Mouse (Mus musculus) hindbrain, embryonic 10.5 days (tissue): ENCODE measurements around the gene H6pd. TPM values are rescaled to one million over a fixed set of nuclear protein-coding genes. Genes with fewer than 3 reads are reported as not detected.

Source experiments
- DNase-seq: peaks from one replicate; pipeline ENCODE4 v3.0.0-alpha.2; 2017; ENCODE audit warnings: low spot score
- H3K27ac ChIP-seq: fragments of 300-500 bp; sonication (generic); 2 replicates; pipeline ENCODE4 v1.5.1; 2016; ENCODE audit warnings: mild to moderate bottlenecking, moderate library complexity
- H3K27me3 ChIP-seq: fragments of 300-500 bp; sonication (generic); 2 replicates; pipeline ENCODE4 v1.6.1; 2016; ENCODE audit warnings: mild to moderate bottlenecking; ENCODE audit not compliant: poor library complexity, insufficient read depth, severe bottlenecking
- H3K36me3 ChIP-seq: fragments of 300-500 bp; sonication (generic); 2 replicates; pipeline ENCODE4 v1.6.1; 2016; ENCODE audit warnings: mild to moderate bottlenecking, moderate library complexity
- H3K4me1 ChIP-seq: fragments of 300-500 bp; sonication (generic); replicated peaks from 2 replicates; pipeline ENCODE4 v1.6.1; 2016; ENCODE audit warnings: mild to moderate bottlenecking
- H3K4me3 ChIP-seq: fragments of 300-500 bp; sonication (generic); 2 replicates; pipeline ENCODE4 v1.5.1; 2016; ENCODE audit warnings: mild to moderate bottlenecking, moderate library complexity
- H3K9me3 ChIP-seq: fragments of 300-500 bp; sonication (generic); 2 replicates; pipeline ENCODE4 v1.6.1; 2016; ENCODE audit warnings: mild to moderate bottlenecking, moderate library complexity
- WGBS: fragments of 180-500 bp; shearing (Covaris S2); methylation state at CpG from one replicate; pipeline ENCODE4 v1.1.7; 2016; 5-methylcytosine and 5-hydroxymethylcytosine counted together
- polyA plus RNA-seq: library from polyadenylated mRNA; unstranded; fragments of >200 nt; fragmentation: Nextera tagmentation; extraction: Ambion mirVana; gene quantifications from 2 replicates; pipeline ENCODE4 v1.2.1, GENCODE M21; 2016

H6pd gene
- polyA plus RNA-seq, 1 experiment from 2014 or later, result 5.6 TPM

- Histone ChIP-seq H3K27me3 (peaks cover 2% of the 10 kb centered on the region; the same call in 1 of the 2 replicates), H3K9me3 (no peaks in the 10 kb centered on the region), H3K27ac (no peak overlapping the region), H3K4me3 (no peak overlapping the region), H3K36me3 (no peaks in the 10 kb centered on the region), H3K4me1 (peaks cover 48% of the 10 kb centered on the region)
- 75% methylated on average over 7 of the region's 7 CpGs for WGBS
- no peak for DNase-seq
Measured at GRCm38 (mm10) chr4:150003021-150003580, 5.7 kb downstream of the H6pd start.

GRCm38 (mm10) chr4:150002021-150002528, 6.7 kb downstream of the H6pd start:
- no peaks in the 10 kb centered on the region for H3K9me3 ChIP-seq
- peaks cover 2% of the 10 kb centered on the region; the same call in 1 of the 2 replicates for H3K27me3 ChIP-seq
- 0 out of 2 replicates have a peak overlapping the region, but pooled peaks have one; percentile 35 for H3K27ac ChIP-seq
- no peak for DNase-seq
- H3K4me1 ChIP-seq, result peaks cover 48% of the 10 kb centered on the region
- H3K36me3 ChIP-seq, result no peaks in the 10 kb centered on the region
- no peak overlapping the region for H3K4me3 ChIP-seq
- 71% methylated on average over 12 of the region's 12 CpGs for WGBS

- no peak overlapping the region for H3K27ac ChIP-seq
- no peak overlapping the region for H3K4me3 ChIP-seq
- DNase-seq, result no peak
- no peaks in the 10 kb centered on the region for H3K36me3 ChIP-seq
- H3K4me1 ChIP-seq, result peaks cover 42% of the 10 kb centered on the region
- WGBS, result 75% methylated on average over 10 of the region's 10 CpGs
- peaks cover 2% of the 10 kb centered on the region; the same call in 1 of the 2 replicates for H3K27me3 ChIP-seq
- H3K9me3 ChIP-seq, result no peaks in the 10 kb centered on the region
Measured at GRCm38 (mm10) chr4:150001221-150001860, 7.5 kb downstream of the H6pd start.

GRCm38 (mm10) chr4:149999931-150000555, 8.8 kb downstream of the H6pd start:
- 89% methylated on average over 15 of the region's 15 CpGs for WGBS
- Histone ChIP-seq H3K4me1 (peaks cover 40% of the 10 kb centered on the region), H3K9me3 (no peaks in the 10 kb centered on the region), H3K27me3 (peaks cover 2% of the 10 kb centered on the region; the same call in 1 of the 2 replicates), H3K36me3 (no peaks in the 10 kb centered on the region), H3K27ac (0 out of 2 replicates have a peak overlapping the region, but pooled peaks have one; percentile 35), H3K4me3 (no peak overlapping the region)
- no peak for DNase-seq

GRCm38 (mm10) chr4:149999510-149999900, 9.3 kb downstream of the H6pd start:
- Histone ChIP-seq H3K4me1 (peaks cover 40% of the 10 kb centered on the region), H3K27ac (0 out of 2 replicates have a peak overlapping the region, but pooled peaks have one; percentile 37), H3K27me3 (peaks cover 2% of the 10 kb centered on the region; the same call in 1 of the 2 replicates), H3K9me3 (no peaks in the 10 kb centered on the region), H3K36me3 (no peaks in the 10 kb centered on the region), H3K4me3 (no peak overlapping the region)
- DNase-seq, result no peak
- 69% methylated on average over 9 of the region's 9 CpGs for WGBS

- DNase-seq, result no peak
- WGBS, result 81% methylated on average over 14 of the region's 14 CpGs
- H3K27me3 ChIP-seq, result peaks cover 2% of the 10 kb centered on the region; the same call in 1 of the 2 replicates
- no peak overlapping the region for H3K4me3 ChIP-seq
- H3K9me3 ChIP-seq, result no peaks in the 10 kb centered on the region
- peak overlapping the region; percentile 37; the same call in 1 of the 2 replicates for H3K27ac ChIP-seq
- H3K36me3 ChIP-seq, result no peaks in the 10 kb centered on the region
- H3K4me1 ChIP-seq, result peaks cover 40% of the 10 kb centered on the region
Measured at GRCm38 (mm10) chr4:149998786-149999509, 9.9 kb downstream of the H6pd start.

- H3K27me3 ChIP-seq, result peaks cover 7% of the 10 kb centered on the region; the same call in 1 of the 2 replicates
- H3K9me3 ChIP-seq, result no peaks in the 10 kb centered on the region
- peak overlapping the region; percentile 35; the same call in 1 of the 2 replicates for H3K27ac ChIP-seq
- 76% methylated on average over 10 of the region's 10 CpGs for WGBS
- no peak overlapping the region for H3K4me3 ChIP-seq
- no peaks in the 10 kb centered on the region for H3K36me3 ChIP-seq
- peaks cover 36% of the 10 kb centered on the region for H3K4me1 ChIP-seq
- DNase-seq, result no peak
Measured at GRCm38 (mm10) chr4:149997999-149998398, 10.8 kb downstream of the H6pd start.

- Histone ChIP-seq H3K36me3 (no peaks in the 10 kb centered on the region), H3K9me3 (no peaks in the 10 kb centered on the region), H3K4me1 (peaks cover 28% of the 10 kb centered on the region), H3K27me3 (peaks cover 19% of the 10 kb centered on the region), H3K27ac (no peak overlapping the region), H3K4me3 (no peak overlapping the region)
- 89% methylated on average over 7 of the region's 7 CpGs for WGBS
- DNase-seq, result no peak
Measured at GRCm38 (mm10) chr4:149996440-149996839, 12.4 kb downstream of the H6pd start.

GRCm38 (mm10) chr4:149995911-149996310, 12.9 kb downstream of the H6pd start:
- H3K4me1 ChIP-seq, result peaks cover 28% of the 10 kb centered on the region
- no peak overlapping the region for H3K4me3 ChIP-seq
- peaks cover 24% of the 10 kb centered on the region for H3K27me3 ChIP-seq
- H3K36me3 ChIP-seq, result no peaks in the 10 kb centered on the region
- H3K9me3 ChIP-seq, result no peaks in the 10 kb centered on the region
- 89% methylated on average over 7 of the region's 7 CpGs for WGBS
- no peak for DNase-seq
- no peak overlapping the region for H3K27ac ChIP-seq

- Histone ChIP-seq H3K27ac (no peak overlapping the region), H3K4me1 (peaks cover 38% of the 10 kb centered on the region), H3K36me3 (no peaks in the 10 kb centered on the region), H3K9me3 (no peaks in the 10 kb centered on the region), H3K4me3 (no peak overlapping the region), H3K27me3 (peaks cover 36% of the 10 kb centered on the region)
- no peak for DNase-seq
- 84% methylated on average over 10 of the region's 10 CpGs for WGBS
Measured at GRCm38 (mm10) chr4:149994218-149994617, 14.6 kb downstream of the H6pd start.

- no peaks in the 10 kb centered on the region for H3K9me3 ChIP-seq
- no peak overlapping the region for H3K27ac ChIP-seq
- H3K4me1 ChIP-seq, result peaks cover 34% of the 10 kb centered on the region
- no peak overlapping the region for H3K4me3 ChIP-seq
- peaks cover 36% of the 10 kb centered on the region for H3K27me3 ChIP-seq
- no peak for DNase-seq
- 92% methylated on average over 8 of the region's 8 CpGs for WGBS
- no peaks in the 10 kb centered on the region for H3K36me3 ChIP-seq
Measured at GRCm38 (mm10) chr4:149992670-149993032, 16.2 kb downstream of the H6pd start.

- 83% methylated on average over 13 of the region's 13 CpGs for WGBS
- no peak for DNase-seq
Measured at GRCm38 (mm10) chr4:149991755-149992669, 16.8 kb downstream of the H6pd start.

More at GRCm38 (mm10) chr4:149991755-149992669, 16.8 kb downstream of the H6pd start:
- Histone ChIP-seq H3K27me3 (peaks cover 36% of the 10 kb centered on the region), H3K36me3 (no peaks in the 10 kb centered on the region), H3K4me1 (peaks cover 34% of the 10 kb centered on the region), H3K9me3 (no peaks in the 10 kb centered on the region), H3K4me3 (no peak overlapping the region), H3K27ac (no peak overlapping the region)
